Mouse (Mus musculus) granulocyte monocyte progenitor cell, adult 5-6 weeks (primary cell): ENCODE data around the gene Glg1. TPM values are rescaled to one million over a fixed set of nuclear protein-coding genes. Genes with fewer than 3 reads are reported as not detected.

Source experiments
- ATAC-seq: replicated peaks from 2 replicates; pipeline ENCODE4 v1.8.0; 2016; ENCODE audit warnings: mild to moderate bottlenecking, moderate TSS enrichment, inconsistent platforms; ENCODE audit not compliant: poor library complexity, severe bottlenecking
- total RNA-seq, 2 experiments: library from RNA; stranded (forward) in 1 of 2; stranded (reverse) in 1 of 2; fragments of 200-712, 200-1000 nt in 1 of 2; fragments of >200 nt in 1 of 2; fragmentation: Nextera tagmentation in 1 of 2; gene quantifications; 2 replicates each; pipeline ENCODE4 v1.2.3; 2014 to 2017

The Glg1 gene
- total RNA-seq, 2 experiments from 2014 or later = 27.0 to 45.4 TPM

DNA sequence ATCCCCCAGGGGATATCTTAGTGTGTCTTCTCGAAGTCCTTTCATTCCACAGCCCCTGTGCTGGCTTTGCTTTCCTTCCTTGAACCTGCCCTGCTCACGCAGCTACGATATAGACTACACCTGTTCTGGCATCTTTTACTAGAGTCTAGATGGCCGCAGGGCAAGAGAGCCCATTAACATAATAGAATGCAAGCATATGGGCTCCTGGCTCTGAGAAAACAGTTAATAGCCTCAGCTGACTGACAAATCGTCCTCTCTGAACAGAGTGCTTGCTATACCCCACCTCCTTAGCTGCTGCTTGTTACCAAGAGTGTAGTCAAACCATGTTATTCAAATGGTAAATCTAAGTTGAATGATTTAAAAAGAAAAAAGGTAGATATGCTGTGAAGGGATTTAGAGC is 87.4 kb downstream of the Glg1 start:
- ATAC-seq = no peak

GRCm38 (mm10) chr8:111157617-111158016 is 101.4 kb downstream of the Glg1 start:
- ATAC-seq = peak; percentile 89

- no peak for ATAC-seq
Measured at GRCm38 (mm10) chr8:111155721-111156436, 103.1 kb downstream of the Glg1 start.

DNA sequence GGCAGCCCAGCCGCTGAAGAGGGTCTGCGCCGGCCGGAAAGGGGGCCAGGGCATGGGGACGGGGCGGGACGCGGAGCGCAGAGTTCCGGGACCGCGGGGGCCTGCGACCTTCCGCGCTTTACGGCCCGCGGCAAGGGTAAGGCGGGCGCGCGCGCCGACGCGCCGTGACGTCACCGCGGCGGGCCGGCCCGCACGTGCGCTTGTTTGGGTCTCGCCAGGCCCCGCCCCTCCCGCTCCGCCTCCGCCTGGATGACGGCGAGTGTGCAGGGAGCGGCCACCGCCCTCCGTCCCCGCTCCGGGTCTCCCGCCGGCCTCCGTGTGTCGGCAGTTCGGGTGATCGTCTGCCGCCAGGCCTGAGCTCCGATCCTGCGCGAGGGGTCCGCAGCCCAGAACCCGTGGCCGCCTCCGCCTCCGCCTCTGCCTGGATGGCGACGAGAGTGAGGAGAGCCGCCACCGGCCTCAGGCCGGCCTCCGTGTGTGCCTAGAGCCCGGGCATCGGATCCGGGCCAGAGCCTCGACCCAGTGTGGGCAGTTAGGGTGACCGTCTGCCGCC is 113.5 kb downstream of the Glg1 start:
- ATAC-seq = peak; percentile 96

DNA sequence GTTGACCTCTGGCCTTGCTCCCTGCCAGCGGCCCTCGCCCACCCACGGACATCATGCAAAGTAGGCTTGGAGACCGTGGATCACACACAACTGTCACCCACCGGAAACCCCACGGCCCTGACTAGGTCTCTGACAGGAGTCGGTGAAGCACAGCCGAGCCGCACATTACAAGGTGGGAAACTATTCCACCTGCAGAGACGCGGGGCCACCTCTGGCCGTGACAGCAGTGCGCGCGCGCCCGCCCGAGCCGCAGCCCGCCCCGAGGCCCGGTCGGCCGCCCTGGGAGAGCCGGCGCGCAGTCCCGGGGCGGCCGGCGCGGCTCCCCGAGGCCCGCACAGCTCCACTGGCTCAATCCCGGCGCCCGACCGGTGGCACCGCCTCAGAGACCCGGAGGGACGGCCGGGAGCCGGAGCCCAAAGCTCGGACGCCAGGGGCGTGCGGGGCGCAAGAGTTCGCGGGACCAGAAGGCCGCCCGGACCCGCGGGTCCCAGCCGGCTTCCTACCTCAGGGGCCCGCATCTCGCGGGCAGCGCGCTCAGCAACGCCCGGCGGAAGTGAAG is 114.0 kb downstream of the Glg1 start:
- ATAC-seq = peak; percentile 7

DNA sequence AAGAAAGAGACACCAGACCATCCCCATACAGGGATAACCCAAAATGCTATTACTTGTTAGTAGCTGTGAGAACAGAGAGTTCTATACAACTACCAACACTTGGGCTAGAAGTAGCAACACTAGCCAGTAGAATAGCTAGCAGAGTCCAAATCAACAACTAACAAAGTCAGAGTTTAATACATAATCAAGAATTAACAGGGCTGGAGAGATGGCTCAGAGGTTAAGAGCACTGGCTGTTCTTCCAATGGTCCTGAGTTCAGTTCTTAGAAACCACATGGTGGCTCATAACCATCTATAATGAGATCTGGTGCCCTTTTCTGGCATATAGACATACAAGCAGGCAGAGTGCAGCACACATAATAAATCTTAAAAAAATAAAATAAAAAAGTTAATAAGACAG is 116.5 kb downstream of the Glg1 start:
- no peak for ATAC-seq

DNA sequence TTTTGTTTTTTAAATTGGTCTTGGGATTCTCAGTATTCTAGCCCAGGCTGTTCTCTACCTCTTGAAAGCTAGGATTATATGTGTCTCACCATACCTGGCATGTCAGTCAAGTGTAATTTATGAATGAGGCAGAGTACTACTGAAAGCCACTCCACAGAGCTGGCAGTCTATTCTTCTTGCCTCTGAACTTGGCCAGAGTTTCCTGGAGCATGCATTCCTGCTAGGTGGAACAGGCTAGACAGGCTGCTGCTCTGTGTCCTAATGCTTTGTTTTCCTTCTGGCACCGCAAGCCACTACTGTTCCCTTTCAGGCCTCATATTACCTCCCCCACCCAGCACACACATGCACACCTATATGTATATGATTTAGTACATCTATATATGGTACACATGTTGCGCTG is 128.3 kb downstream of the Glg1 start:
- ATAC-seq = no peak

- ATAC-seq = no peak
Measured at GRCm38 (mm10) chr8:111119481-111119880, 139.5 kb downstream of the Glg1 start.

- ATAC-seq = no peak
Measured at GRCm38 (mm10) chr8:111114891-111115290, 144.1 kb downstream of the Glg1 start.

Other genes with a start within 250 kb of the Glg1 start
- gene Ddx19b, start 227.5 kb downstream of the Glg1 start, total RNA-seq (2014; fragmentation: Nextera tagmentation) = 7.8 and 22.1 TPM in 2 replicates
- 13.5 and 16.9 TPM in 2 replicates for gene Ddx19b, start 227.5 kb downstream of the Glg1 start, total RNA-seq (2017)
- gene Aars, start 226.1 kb downstream of the Glg1 start, total RNA-seq (2014; fragmentation: Nextera tagmentation) = 30.7 and 40.0 TPM in 2 replicates
- 44.4 and 45.5 TPM in 2 replicates for gene Aars, start 226.1 kb downstream of the Glg1 start, total RNA-seq (2017)
- gene Exosc6, start 202.9 kb downstream of the Glg1 start, total RNA-seq (2014; fragmentation: Nextera tagmentation) = 11.5 and 12.5 TPM in 2 replicates
- 31.8 and 32.7 TPM in 2 replicates for gene Exosc6, start 202.9 kb downstream of the Glg1 start, total RNA-seq (2017)
- not detected in 2 replicates for gene Clec18a, start 166.8 kb downstream of the Glg1 start, total RNA-seq (2014; fragmentation: Nextera tagmentation)
- 0.13 TPM in 1 of 2 replicates, not detected in the other for gene Clec18a, start 166.8 kb downstream of the Glg1 start, total RNA-seq (2017)
- 11.5 and 15.4 TPM in 2 replicates for gene Pdpr, start 164.6 kb downstream of the Glg1 start, total RNA-seq (2014; fragmentation: Nextera tagmentation)
- 16.9 and 18.5 TPM in 2 replicates for gene Pdpr, start 164.6 kb downstream of the Glg1 start, total RNA-seq (2017)
- 73.8 and 74.6 TPM in 2 replicates for gene Rfwd3, start 41.0 kb upstream of the Glg1 start, total RNA-seq (2014; fragmentation: Nextera tagmentation)
- 72.6 and 77.3 TPM in 2 replicates for gene Rfwd3, start 41.0 kb upstream of the Glg1 start, total RNA-seq (2017)
- 69.6 and 84.6 TPM in 2 replicates for gene Mlkl, start 79.0 kb upstream of the Glg1 start, total RNA-seq (2014; fragmentation: Nextera tagmentation)
- 79.5 and 106 TPM in 2 replicates for gene Mlkl, start 79.0 kb upstream of the Glg1 start, total RNA-seq (2017)
- not detected in 2 replicates for gene Fa2h, start 134.6 kb upstream of the Glg1 start, total RNA-seq (2014; fragmentation: Nextera tagmentation)
- not detected in 2 replicates for gene Fa2h, start 134.6 kb upstream of the Glg1 start, total RNA-seq (2017)